Mouse (Mus musculus): ENCODE measurements around the gene Pax7.

Gene Pax7

GRCm38 (mm10) chr4:139811475-139811874 is 21.9 kb downstream of the Pax7 start:
- DNase-seq (ENCODE audit: low spot score) = peak; percentile 48

- peak; percentile 88 for DNase-seq (ENCODE audit: low spot score)
These were observed 22.4 kb downstream of the Pax7 start for GRCm38 (mm10) chr4:139810762-139811438.

- peak; percentile 56 for DNase-seq (ENCODE audit: low spot score)
These were observed 23.9 kb downstream of the Pax7 start for GRCm38 (mm10) chr4:139809381-139809820.

- DNase-seq (ENCODE audit: low spot score) = peak; percentile 52
These were observed 25.5 kb downstream of the Pax7 start for GRCm38 (mm10) chr4:139807820-139808219.

- DNase-seq (ENCODE audit: low spot score) = peak; percentile 83
These were observed 26.0 kb downstream of the Pax7 start for GRCm38 (mm10) chr4:139807191-139807808.

GRCm38 (mm10) chr4:139804896-139805295 is 28.4 kb downstream of the Pax7 start:
- DNase-seq (ENCODE audit: low spot score) = no peak

GRCm38 (mm10) chr4:139803981-139804380 is 29.3 kb downstream of the Pax7 start:
- peak; percentile 71 for DNase-seq (ENCODE audit: low spot score)

- DNase-seq (ENCODE audit: low spot score) = no peak
These were observed 33.8 kb downstream of the Pax7 start for GRCm38 (mm10) chr4:139799436-139800100.

GRCm38 (mm10) chr4:139797344-139797743 is 36.0 kb downstream of the Pax7 start:
- DNase-seq (ENCODE audit: low spot score) = no peak

GRCm38 (mm10) chr4:139796115-139796514 is 37.2 kb downstream of the Pax7 start:
- DNase-seq (ENCODE audit: low spot score) = no peak

GRCm38 (mm10) chr4:139791168-139791567 is 42.2 kb downstream of the Pax7 start:
- DNase-seq (ENCODE audit: low spot score) = no peak

GRCm38 (mm10) chr4:139789772-139790171 is 43.6 kb downstream of the Pax7 start:
- no peak for DNase-seq (ENCODE audit: low spot score)

GRCm38 (mm10) chr4:139782926-139783467 is 50.3 kb downstream of the Pax7 start:
- no peak for DNase-seq (ENCODE audit: low spot score)

- DNase-seq (ENCODE audit: low spot score) = peak; percentile 59
These were observed 62.1 kb downstream of the Pax7 start for GRCm38 (mm10) chr4:139771125-139771631.

GRCm38 (mm10) chr4:139767823-139768222 is 65.5 kb downstream of the Pax7 start:
- DNase-seq (ENCODE audit: low spot score) = no peak

GRCm38 (mm10) chr4:139767115-139767718 is 66.1 kb downstream of the Pax7 start:
- no peak for DNase-seq (ENCODE audit: low spot score)

- DNase-seq (ENCODE audit: low spot score) = no peak
These were observed 71.4 kb downstream of the Pax7 start for GRCm38 (mm10) chr4:139761911-139762310.

GRCm38 (mm10) chr4:139760736-139761135 is 72.6 kb downstream of the Pax7 start:
- DNase-seq (ENCODE audit: low spot score) = no peak

GRCm38 (mm10) chr4:139758512-139759340 is 74.6 kb downstream of the Pax7 start:
- peak; percentile 33 for DNase-seq (ENCODE audit: low spot score)

GRCm38 (mm10) chr4:139756931-139757330 is 76.4 kb downstream of the Pax7 start:
- no peak for DNase-seq (ENCODE audit: low spot score)

- DNase-seq (ENCODE audit: low spot score) = no peak
These were observed 79.1 kb downstream of the Pax7 start for GRCm38 (mm10) chr4:139754148-139754710.

Measured in embryo, embryonic 10.5 days (tissue).